Mouse (Mus musculus) gonadal fat pad, adult 2 months (tissue): ENCODE results near the gene Cidec. TPM values are rescaled to one million over a fixed set of nuclear protein-coding genes. Genes with fewer than 3 reads are reported as not detected.

Source experiments
- DNase-seq: peaks from one replicate; pipeline ENCODE4 v3.0.0-alpha.2; 2012; ENCODE audit warnings: low read depth
- polyA plus RNA-seq: library from polyadenylated mRNA; depleted of rRNA; stranded (reverse); fragments of >200 nt; gene quantifications from 2 replicates; pipeline ENCODE4 v1.2.3, GENCODE M21; 2012

Gene Cidec
- polyA plus RNA-seq, 1 experiment = 2,693 TPM

GRCm38 (mm10) chr6:113444207-113444965 lies 8.8 kb upstream of the Cidec start:
- no peak for DNase-seq

GRCm38 (mm10) chr6:113443091-113443490 lies 7.5 kb upstream of the Cidec start:
- no peak for DNase-seq

- no peak for DNase-seq
Observed at GRCm38 (mm10) chr6:113442442-113443090, 7.0 kb upstream of the Cidec start, which contains the start of gene Jagn1. TSS of gene Jagn1 (plus strand) at chr6:113442569.

GRCm38 (mm10) chr6:113442087-113442441 lies 6.5 kb upstream of the Cidec start:
- no peak for DNase-seq

- no peak for DNase-seq
Observed at GRCm38 (mm10) chr6:113441147-113441680, 5.7 kb upstream of the Cidec start.

GRCm38 (mm10) chr6:113440686-113441085 lies 5.1 kb upstream of the Cidec start:
- no peak for DNase-seq

GRCm38 (mm10) chr6:113438721-113439430 lies 3.3 kb upstream of the Cidec start:
- DNase-seq = no peak

GRCm38 (mm10) chr6:113437135-113437534 lies 1.6 kb upstream of the Cidec start:
- DNase-seq = no peak

GRCm38 (mm10) chr6:113434691-113435090 lies 869 bp downstream of the Cidec start:
- DNase-seq = no peak

- DNase-seq = no peak
Observed at GRCm38 (mm10) chr6:113433661-113434060, 1.9 kb downstream of the Cidec start.

- no peak for DNase-seq
Observed at GRCm38 (mm10) chr6:113431801-113432200, 3.8 kb downstream of the Cidec start.

GRCm38 (mm10) chr6:113430846-113431245 lies 4.7 kb downstream of the Cidec start:
- DNase-seq = no peak

- DNase-seq = no peak
Observed at GRCm38 (mm10) chr6:113429965-113430364, 5.6 kb downstream of the Cidec start.

- no peak for DNase-seq
Observed at GRCm38 (mm10) chr6:113428006-113428405, 7.6 kb downstream of the Cidec start.

- no peak for DNase-seq
Observed at GRCm38 (mm10) chr6:113427397-113427796, 8.2 kb downstream of the Cidec start.

- no peak for DNase-seq
Observed at GRCm38 (mm10) chr6:113426696-113427095, 8.9 kb downstream of the Cidec start.

- no peak for DNase-seq
Observed at GRCm38 (mm10) chr6:113424187-113424586, 11.4 kb downstream of the Cidec start.

GRCm38 (mm10) chr6:113423000-113423399 lies 12.6 kb downstream of the Cidec start:
- DNase-seq = no peak

GRCm38 (mm10) chr6:113419199-113419587 lies 16.4 kb downstream of the Cidec start, which contains the start of gene Rpusd3:
TSS of gene Rpusd3 (minus strand) at chr6:113419340.
- no peak for DNase-seq

- DNase-seq = no peak
Observed at GRCm38 (mm10) chr6:113418441-113419198, 16.9 kb downstream of the Cidec start.

GRCm38 (mm10) chr6:113416416-113416815 lies 19.1 kb downstream of the Cidec start:
- no peak for DNase-seq

- no peak for DNase-seq
Observed at GRCm38 (mm10) chr6:113410001-113410400, 25.6 kb downstream of the Cidec start.
